Mouse (Mus musculus) adrenal gland, adult 18-20 months (tissue): ENCODE data around the gene Trabd2b. TPM values are rescaled to one million over a fixed set of nuclear protein-coding genes. Genes with fewer than 3 reads are reported as not detected.

Experiments used
- DNase-seq, 2 experiments: peaks; one replicate each; pipeline ENCODE4 v3.0.0; 2021 to 2022; ENCODE audit warnings: low spot score in 2 of 2
- total RNA-seq, 2 experiments: library from RNA; stranded (reverse); gene quantifications; 1 replicate in 1 of 2; 2 replicates in 1 of 2; pipeline ENCODE4 v1.2.3; 2021

Trabd2b gene
- total RNA-seq, 2 experiments from 2014 or later: 1.4 to 4.7 TPM

GRCm38 (mm10) chr4:114389653-114390052 lies 16.9 kb upstream of the Trabd2b start:
- DNase-seq: no peak

GRCm38 (mm10) chr4:114397625-114398024 lies 8.9 kb upstream of the Trabd2b start:
- DNase-seq: peak; percentile 10 to 30

DNA sequence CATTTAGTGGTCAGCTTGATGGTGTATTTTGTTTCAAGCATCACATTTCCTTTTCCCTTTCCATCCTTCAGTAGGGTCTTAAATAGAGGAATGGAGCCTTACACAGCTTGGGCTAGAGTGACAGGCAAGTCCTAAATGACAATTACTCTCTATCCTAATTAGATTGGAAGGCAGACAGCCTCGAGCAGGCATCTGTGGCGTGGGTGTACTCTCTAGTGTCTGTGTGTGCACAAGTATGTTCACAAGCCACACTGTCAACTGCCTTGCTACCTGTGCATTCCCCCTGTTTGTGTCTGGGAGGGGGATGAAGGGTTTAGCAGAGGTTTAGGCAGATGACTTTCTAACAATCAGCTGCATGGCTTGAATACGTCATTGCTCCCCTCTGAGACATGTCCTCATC lies 6.7 kb upstream of the Trabd2b start:
- no peak for DNase-seq

DNA sequence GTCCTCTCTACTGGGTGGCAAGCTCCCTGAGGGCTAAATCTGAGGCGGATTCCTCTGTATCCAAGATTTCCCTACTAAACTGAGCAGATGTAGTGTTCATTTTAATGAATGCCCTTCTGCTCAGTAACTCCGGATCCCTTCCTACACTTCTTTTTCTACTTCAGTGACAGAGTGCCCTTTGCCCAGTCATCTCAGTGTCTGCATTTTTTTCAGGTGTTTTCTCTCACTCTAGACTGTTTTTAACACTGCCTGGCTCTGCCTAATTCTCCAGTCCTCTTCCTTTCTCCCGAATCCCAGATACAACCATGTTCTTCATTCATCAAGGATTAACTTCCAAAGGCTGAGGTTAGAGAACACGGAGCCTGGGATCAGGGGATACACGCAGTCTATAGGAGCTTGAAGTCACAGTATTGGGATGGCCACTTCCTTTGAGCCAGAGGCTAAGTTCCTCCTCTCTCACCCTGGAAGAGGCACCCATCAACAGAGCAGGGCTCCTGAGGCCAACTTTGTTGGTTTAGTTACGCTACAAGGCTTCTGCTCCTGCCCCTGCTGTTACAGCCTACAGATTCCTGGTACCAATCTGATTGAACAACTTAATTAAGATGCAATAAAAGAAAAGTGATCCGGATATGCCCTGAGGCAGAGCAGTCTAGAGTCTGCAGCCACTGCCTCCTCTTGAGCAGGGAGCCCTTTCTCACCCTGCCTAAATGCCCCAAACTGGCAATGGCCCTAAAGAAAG lies 4.4 kb upstream of the Trabd2b start:
- DNase-seq: no peak

DNA sequence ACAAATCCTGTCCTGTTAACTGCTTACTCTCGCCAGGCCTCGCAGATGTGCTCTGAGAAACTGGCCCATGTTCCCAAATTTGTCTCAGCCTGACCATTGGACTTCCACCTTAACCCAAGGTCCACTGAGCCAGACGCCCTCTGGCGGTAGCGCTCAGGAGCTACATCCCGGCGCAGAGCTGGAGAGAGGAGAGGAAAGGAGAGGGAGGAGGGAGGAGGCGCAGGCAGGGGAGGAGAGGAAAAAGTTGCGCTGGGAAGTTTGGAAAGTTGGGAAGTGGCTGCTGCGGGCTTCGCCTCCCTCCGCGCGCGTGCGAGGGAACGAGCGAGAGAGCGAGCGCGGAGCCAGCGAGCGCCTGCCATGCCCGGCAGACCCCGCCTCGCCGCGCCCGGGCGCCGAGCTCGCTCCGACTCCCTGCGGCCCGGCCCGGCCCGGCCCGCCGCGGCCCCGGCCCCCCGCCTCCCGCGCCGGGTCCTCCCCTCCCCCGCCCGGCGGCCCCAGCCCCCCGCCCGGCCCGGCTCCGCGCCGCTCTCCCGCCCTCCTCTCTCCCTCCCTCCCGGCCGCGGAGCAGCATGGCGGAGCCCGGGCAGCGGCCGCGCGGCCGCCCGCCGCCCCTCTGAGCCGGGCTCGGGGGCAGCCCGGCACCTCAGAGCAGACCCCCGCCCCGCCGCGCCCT lies 706 bp upstream of the Trabd2b start:
- peak; percentile 86 to 88 for DNase-seq

GRCm38 (mm10) chr4:114407516-114407915 lies 992 bp downstream of the Trabd2b start:
- no peak for DNase-seq

- DNase-seq: no peak
Measured at GRCm38 (mm10) chr4:114408298-114408697, 1.8 kb downstream of the Trabd2b start.

GRCm38 (mm10) chr4:114408890-114409480 lies 2.5 kb downstream of the Trabd2b start:
- no peak for DNase-seq

- DNase-seq: no peak
Measured at GRCm38 (mm10) chr4:114409511-114409910, 3.0 kb downstream of the Trabd2b start.

GRCm38 (mm10) chr4:114410026-114410425 lies 3.5 kb downstream of the Trabd2b start:
- DNase-seq: no peak

GRCm38 (mm10) chr4:114410443-114410842 lies 3.9 kb downstream of the Trabd2b start:
- DNase-seq: no peak

GRCm38 (mm10) chr4:114410958-114411661 lies 4.6 kb downstream of the Trabd2b start:
- no peak for DNase-seq

DNA sequence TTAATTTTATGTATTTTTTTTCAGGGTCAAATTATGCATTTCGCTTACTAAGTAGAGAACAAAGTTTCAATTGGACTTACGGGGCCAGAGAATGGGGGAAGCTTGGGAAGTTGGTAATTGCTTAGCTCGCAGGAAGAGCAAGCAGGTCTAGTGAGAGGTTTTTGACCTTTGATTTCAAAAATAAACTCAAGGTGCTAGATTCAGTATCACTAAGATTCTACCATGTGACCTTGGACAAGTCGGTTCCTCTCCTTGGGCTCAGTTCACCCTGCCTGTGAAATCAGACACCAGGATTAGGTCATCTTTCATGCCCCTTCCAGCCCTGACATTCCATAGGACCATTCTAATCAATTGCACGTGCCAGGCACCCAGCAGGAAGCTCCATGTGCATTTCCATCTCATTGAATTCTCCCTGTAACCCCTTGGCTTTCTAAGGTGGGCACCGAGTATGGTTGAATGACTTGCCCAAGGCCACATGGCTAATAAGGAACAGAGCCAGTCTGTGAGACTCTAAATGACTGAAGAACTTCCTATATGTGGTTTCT lies 5.4 kb downstream of the Trabd2b start:
- no peak for DNase-seq

- DNase-seq: no peak
Measured at GRCm38 (mm10) chr4:114415925-114416645, 9.6 kb downstream of the Trabd2b start.

DNA sequence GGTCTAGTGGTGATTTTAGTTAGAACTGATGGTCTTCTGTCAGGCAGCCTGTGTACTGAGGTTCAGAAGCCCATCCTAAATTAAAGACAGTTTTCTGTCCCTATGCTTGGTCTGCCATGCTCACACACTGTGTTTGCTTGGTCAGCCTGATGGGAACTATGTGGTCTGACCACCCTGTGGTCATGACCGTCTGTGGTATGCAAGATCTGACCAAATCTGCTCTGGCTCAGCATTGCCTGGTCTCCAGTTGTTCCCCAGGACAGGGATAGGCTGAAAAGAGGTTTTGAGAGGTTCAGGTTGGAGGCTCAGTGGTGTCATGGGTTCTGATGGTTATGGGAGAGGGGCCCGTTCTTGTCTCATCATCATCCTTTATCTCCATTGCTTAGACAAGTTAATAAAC lies 13.6 kb downstream of the Trabd2b start:
- DNase-seq: no peak

DNA sequence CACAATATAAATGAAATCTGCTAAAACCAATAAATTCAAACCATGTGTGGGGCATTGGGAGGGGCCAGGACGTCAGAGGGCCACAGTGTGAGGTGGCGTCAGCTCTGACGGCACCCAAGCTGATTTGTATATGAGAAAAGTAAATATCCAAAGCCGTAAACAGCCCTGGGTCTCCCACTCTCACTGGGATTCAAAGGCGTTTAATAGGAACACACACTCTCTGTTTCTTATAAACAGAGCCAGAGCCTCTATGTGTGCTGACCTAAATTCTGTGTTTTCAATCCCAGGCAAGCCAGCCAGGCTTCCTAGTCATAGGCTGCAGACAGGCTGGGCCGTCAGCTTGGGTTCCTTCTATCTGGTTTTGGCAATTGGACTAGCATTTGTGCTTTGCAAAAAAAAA lies 16.6 kb downstream of the Trabd2b start:
- DNase-seq: no peak

GRCm38 (mm10) chr4:114425808-114426207 lies 19.3 kb downstream of the Trabd2b start:
- no peak for DNase-seq

DNA sequence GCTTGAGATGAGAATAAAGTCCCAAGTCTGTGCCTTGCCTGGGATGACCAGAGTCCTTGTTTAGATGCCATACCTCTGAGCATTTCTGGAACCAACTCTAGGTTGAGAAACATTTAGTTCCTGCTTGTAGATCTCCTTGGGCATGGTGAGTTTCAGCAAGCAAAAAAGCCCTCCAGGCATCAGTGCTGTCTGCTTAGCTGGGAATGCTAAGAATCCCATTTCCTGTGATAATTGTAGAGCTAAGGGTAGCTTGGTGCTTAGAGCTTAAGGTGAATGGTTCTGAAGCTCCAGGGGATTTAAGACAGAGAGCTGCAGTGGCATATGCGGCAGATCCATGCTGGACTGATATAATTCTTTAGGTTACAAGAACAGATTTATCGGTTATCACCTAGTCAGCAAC lies 26.2 kb downstream of the Trabd2b start:
- no peak for DNase-seq

DNA sequence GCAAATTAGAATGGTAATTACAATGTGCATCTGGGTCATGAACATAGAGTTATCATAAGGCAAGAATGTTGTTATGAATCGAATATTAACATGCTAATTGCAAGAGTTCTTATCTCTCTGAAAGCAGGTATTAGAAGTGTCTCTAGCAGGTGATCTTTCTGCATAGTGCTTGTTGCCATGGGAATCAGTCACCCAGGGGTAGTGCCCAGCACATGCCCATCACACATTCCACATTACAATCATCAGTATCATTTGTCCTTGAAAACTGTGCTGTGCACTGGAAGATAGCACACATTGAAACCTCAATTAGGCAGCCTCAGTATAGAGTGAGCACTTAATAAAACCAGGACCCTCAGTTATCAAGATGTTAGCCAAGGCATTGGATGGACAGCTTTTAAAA lies 26.9 kb downstream of the Trabd2b start:
- DNase-seq: no peak

DNA sequence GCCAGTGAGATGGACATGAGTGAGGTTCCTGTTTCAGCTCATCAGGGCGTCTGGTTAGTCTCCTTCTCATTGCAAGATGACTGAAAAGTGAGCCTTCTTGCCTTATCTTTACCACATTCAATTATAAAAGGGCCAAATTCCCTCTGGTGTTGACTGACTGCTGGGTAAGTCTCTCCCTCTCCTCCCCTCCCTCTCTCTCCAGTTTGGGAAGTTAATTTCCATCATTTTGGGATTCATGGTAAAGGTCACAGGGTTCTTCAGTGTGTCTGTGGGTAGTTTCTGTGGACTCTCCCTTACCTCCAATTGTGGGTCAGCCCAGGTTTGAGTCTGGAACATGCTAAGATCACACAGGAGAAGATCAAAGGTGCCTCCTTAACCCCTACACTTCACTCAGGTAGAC lies 28.2 kb downstream of the Trabd2b start:
- no peak for DNase-seq

- DNase-seq: no peak
Measured at GRCm38 (mm10) chr4:114435381-114435780, 28.9 kb downstream of the Trabd2b start.
